Mouse (Mus musculus) cerebellum, adult 2 months (tissue): Measurements from ENCODE around the gene Kars. TPM values are rescaled to one million over a fixed set of nuclear protein-coding genes. Genes with fewer than 3 reads are reported as not detected.

Source experiments
- DNase-seq, 2 experiments: peaks; one replicate each; pipeline ENCODE4 v3.0.0; 2021
- H3K27ac ChIP-seq: fragments of 200-500 bp; 2 replicates; pipeline ENCODE4 v1.5.1; 2012; ENCODE audit warnings: low read length, control low read depth, inconsistent platforms; ENCODE audit not compliant: insufficient read depth
- H3K27me3 ChIP-seq: fragments of 200-500 bp; 2 replicates; pipeline ENCODE4 v1.6.1; 2012; ENCODE audit warnings: inconsistent platforms, mild to moderate bottlenecking, low read length, moderate library complexity; ENCODE audit not compliant: control insufficient read depth, insufficient read depth
- H3K4me1 ChIP-seq: fragments of 200-500 bp; 2 replicates; pipeline ENCODE4 v1.6.1; 2011; ENCODE audit warnings: low read length; ENCODE audit not compliant: control insufficient read depth, insufficient read depth
- H3K4me3 ChIP-seq: fragments of 200-500 bp; replicated peaks from 2 replicates; pipeline ENCODE3; 2011; ENCODE audit warnings: mild to moderate bottlenecking, low read depth, low read length, control low read depth; ENCODE audit not compliant: insufficient read depth
- CTCF ChIP-seq: fragments of 200-500 bp; IDR thresholded peaks from 2 replicates; pipeline ENCODE4 v1.5.1; 2011; ENCODE audit warnings: low read depth, mild to moderate bottlenecking, control low read depth, low read length, moderate library complexity, borderline replicate concordance; ENCODE audit not compliant: insufficient read depth
- POLR2A ChIP-seq: fragments of 200-500 bp; IDR thresholded peaks from 2 replicates; pipeline ENCODE4 v1.6.1; 2011; ENCODE audit warnings: low read length, control low read depth, borderline replicate concordance; ENCODE audit not compliant: insufficient read depth
- WGBS: fragments of 180-500 bp; shearing (Covaris S2); methylation state at CpG from one replicate; pipeline ENCODE4 v1.1.7; 2018; 5-methylcytosine and 5-hydroxymethylcytosine counted together
- polyA plus RNA-seq: library from polyadenylated mRNA; depleted of rRNA; stranded (reverse); fragments of >200 nt; gene quantifications from 2 replicates; pipeline ENCODE4 v1.2.3, GENCODE M21; 2012

The Kars gene
- polyA plus RNA-seq, 1 experiment, result 91.7 TPM

GRCm38 (mm10) chr8:111975706-111976105 is 35.4 kb downstream of the Kars start:
- H3K27me3 ChIP-seq, result no peaks in the 10 kb centered on the region
- no peak for DNase-seq
- no peak for TF ChIP-seq CTCF
- no peak for TF ChIP-seq POLR2A
- H3K4me1 ChIP-seq, result no peaks in the 10 kb centered on the region
- no peak overlapping the region for H3K27ac ChIP-seq
- no peak overlapping the region for H3K4me3 ChIP-seq
- 96% methylated on average over 2 of the region's 2 CpGs for WGBS

GRCm38 (mm10) chr8:111974138-111974537 is 37.0 kb downstream of the Kars start:
- no peak overlapping the region for H3K4me3 ChIP-seq

GRCm38 (mm10) chr8:111968991-111969390 is 42.1 kb downstream of the Kars start:
- Histone ChIP-seq H3K27me3 (no peaks in the 10 kb centered on the region), H3K27ac (no peak overlapping the region), H3K4me1 (peaks cover 2% of the 10 kb centered on the region; the same call in 1 of the 2 replicates), H3K4me3 (no peak overlapping the region)
- no peak for DNase-seq
- WGBS, result 45% methylated on average over 5 of the region's 5 CpGs
- TF ChIP-seq CTCF, result no peak
- no peak for TF ChIP-seq POLR2A

More at GRCm38 (mm10) chr8:111974138-111974537, 37.0 kb downstream of the Kars start:
- DNase-seq, result no peak
- Histone ChIP-seq H3K27me3 (no peaks in the 10 kb centered on the region), H3K27ac (no peak overlapping the region), H3K4me1 (no peaks in the 10 kb centered on the region)
- TF ChIP-seq POLR2A (no peak), CTCF (no peak)
- 96% methylated on average over 12 of the region's 12 CpGs for WGBS

- H3K4me1 ChIP-seq, result peaks cover 2% of the 10 kb centered on the region; the same call in 1 of the 2 replicates
- no peak overlapping the region for H3K27ac ChIP-seq
- TF ChIP-seq POLR2A (no peak), CTCF (no peak)
- H3K27me3 ChIP-seq, result no peaks in the 10 kb centered on the region
- 83% methylated on average over 10 of the region's 10 CpGs for WGBS
- H3K4me3 ChIP-seq, result no peak overlapping the region
- DNase-seq, result no peak
Measured at GRCm38 (mm10) chr8:111968541-111968940, 42.6 kb downstream of the Kars start.

- Histone ChIP-seq H3K4me3 (no peak overlapping the region), H3K27ac (no peak overlapping the region), H3K27me3 (no peaks in the 10 kb centered on the region), H3K4me1 (peaks cover 2% of the 10 kb centered on the region; the same call in 1 of the 2 replicates)
- TF ChIP-seq POLR2A, result no peak
- TF ChIP-seq CTCF, result no peak
- no peak for DNase-seq
- WGBS, result 77% methylated on average over 5 of the region's 5 CpGs
Measured at GRCm38 (mm10) chr8:111967246-111967870, 43.8 kb downstream of the Kars start.

GRCm38 (mm10) chr8:111964849-111965561 is 46.1 kb downstream of the Kars start:
- Histone ChIP-seq H3K27me3 (no peaks in the 10 kb centered on the region), H3K4me1 (peaks cover 6% of the 10 kb centered on the region), H3K4me3 (no peak overlapping the region), H3K27ac (0 out of 2 replicates have a peak overlapping the region, but pooled peaks have one; percentile 0)
- WGBS, result 16% methylated on average over 7 of the region's 7 CpGs
- TF ChIP-seq POLR2A, result no peak
- TF ChIP-seq CTCF, result no peak
- DNase-seq, result peak in 1 of 2 experiments; percentile 52

GRCm38 (mm10) chr8:111964351-111964750 is 46.8 kb downstream of the Kars start:
- no peak overlapping the region for H3K4me3 ChIP-seq
- no peak for TF ChIP-seq CTCF
- TF ChIP-seq POLR2A, result no peak
- no peaks in the 10 kb centered on the region for H3K27me3 ChIP-seq
- DNase-seq, result no peak
- 78% methylated on average over 5 of the region's 5 CpGs for WGBS
- H3K27ac ChIP-seq, result no peak overlapping the region
- H3K4me1 ChIP-seq, result peaks cover 6% of the 10 kb centered on the region

- no peak overlapping the region for H3K4me3 ChIP-seq
- WGBS, result 86% methylated on average over 4 of the region's 4 CpGs
- H3K4me1 ChIP-seq, result peaks cover 6% of the 10 kb centered on the region
- TF ChIP-seq CTCF, result no peak
- no peak for TF ChIP-seq POLR2A
- no peaks in the 10 kb centered on the region for H3K27me3 ChIP-seq
- no peak for DNase-seq
- H3K27ac ChIP-seq, result no peak overlapping the region
Measured at GRCm38 (mm10) chr8:111963546-111963945, 47.6 kb downstream of the Kars start.
